Mouse (Mus musculus) liver, postnatal 0 days (tissue): ENCODE measurements around the gene Nup35.

Source experiments
- CTCF ChIP-seq: sonication (generic); IDR thresholded peaks from 2 replicates; pipeline ENCODE4 v1.5.1; 2016; ENCODE audit warnings: antibody characterized with exemption, low read depth
- EP300 ChIP-seq: IDR thresholded peaks from 2 replicates; pipeline ENCODE4 v1.6.1; 2016; ENCODE audit warnings: antibody characterized with exemption, low read depth, mild to moderate bottlenecking

DNA sequence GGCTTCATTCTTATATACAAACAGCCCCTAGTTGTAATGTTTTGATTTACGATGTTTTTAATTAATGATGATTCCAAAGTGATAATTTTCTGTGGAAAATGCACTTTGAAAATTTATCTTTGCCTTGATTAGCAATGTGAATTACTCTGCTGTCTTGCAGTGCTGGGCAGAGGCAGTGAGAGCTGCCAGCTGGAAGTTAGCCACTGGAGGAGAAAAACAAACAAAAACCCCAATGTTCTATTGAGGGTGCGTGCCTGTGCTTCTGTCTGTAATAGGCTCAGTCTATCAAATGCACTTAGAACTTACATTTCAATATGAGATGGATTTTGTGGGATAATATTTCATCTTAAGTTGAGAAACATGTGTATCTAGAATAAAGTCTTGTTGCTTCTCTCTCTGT is 4.2 kb upstream of the Nup35 start:
- no peak for TF ChIP-seq CTCF
- no peak for TF ChIP-seq EP300
